Mouse (Mus musculus) cerebellum, adult 2 months (tissue): ENCODE data around the gene Bcl11b.

Source experiments
- CTCF ChIP-seq: fragments of 200-500 bp; IDR thresholded peaks from 2 replicates; pipeline ENCODE4 v1.5.1; 2011; ENCODE audit warnings: low read depth, mild to moderate bottlenecking, control low read depth, low read length, moderate library complexity, borderline replicate concordance; ENCODE audit not compliant: insufficient read depth
- POLR2A ChIP-seq: fragments of 200-500 bp; IDR thresholded peaks from 2 replicates; pipeline ENCODE4 v1.6.1; 2011; ENCODE audit warnings: low read length, control low read depth, borderline replicate concordance; ENCODE audit not compliant: insufficient read depth

DNA sequence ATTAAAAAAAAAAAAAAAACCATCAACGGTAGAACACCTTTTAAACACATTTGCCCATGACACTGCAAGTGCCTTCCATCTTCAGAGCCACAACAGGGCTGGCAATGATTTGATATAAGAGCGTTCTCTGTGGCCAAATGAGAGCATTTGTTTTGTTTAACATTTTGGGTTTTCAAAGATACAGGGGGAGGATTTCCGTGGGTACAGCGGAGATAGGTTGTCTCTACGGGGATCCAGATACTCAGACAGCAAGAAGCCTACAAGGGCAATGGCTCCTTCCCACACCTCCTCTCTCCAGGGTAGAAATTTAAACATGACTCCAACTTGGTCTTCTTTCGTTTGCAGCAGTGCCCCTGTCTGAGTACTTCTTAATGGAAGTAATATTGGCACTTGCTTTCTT, 7.2 kb downstream of the Bcl11b start:
- TF ChIP-seq CTCF = no peak
- no peak for TF ChIP-seq POLR2A
